Mouse (Mus musculus): ENCODE results near the gene Adamts20. TPM values are rescaled to one million over a fixed set of nuclear protein-coding genes. Genes with fewer than 3 reads are reported as not detected.

Adamts20 gene
- 2.1 TPM in 2 replicates for total RNA-seq (2012; rRNA removed)
- 1 to 10 TPM in 1 of 2 experiments, not detected in 1; 3.6 TPM for polyA plus RNA-seq (2012; ENCODE audit: insufficient read depth in 1 of 2, insufficient read length in 2 of 2, low read depth in 1 of 2, low replicate concordance in 2 of 2, missing spikeins in 1 of 2)

DNA sequence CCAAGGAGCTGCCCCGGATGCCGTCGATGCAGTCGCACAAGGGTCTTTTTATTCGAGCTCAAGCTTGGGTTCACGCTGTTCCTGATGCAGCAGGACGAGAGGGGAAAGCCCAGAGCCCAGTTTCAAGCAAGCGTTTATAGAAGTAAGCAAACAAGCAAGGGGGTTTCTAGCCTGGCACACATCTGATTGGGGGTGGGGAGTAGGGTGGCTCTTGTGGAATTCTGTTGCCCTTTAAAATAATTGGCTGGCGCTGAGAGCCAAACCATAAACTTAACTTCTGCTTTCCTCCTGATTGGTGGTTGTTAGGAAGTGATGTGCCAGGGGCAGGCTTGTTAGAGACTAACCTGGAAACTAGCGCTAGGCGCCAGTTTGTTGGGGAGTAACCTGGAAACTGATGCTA lies at the start of gene Adamts20:
TSS of gene Adamts20 (minus strand) at position 101 of the 400 bp plus-strand sequence.
- Histone ChIP-seq H3K79me2 (ENCODE audit: control insufficient read depth, insufficient read depth, low read length, poor library complexity) (no peaks in the 10 kb centered on the region), H3K27ac (ENCODE audit: control insufficient read depth, low read depth, low read length) (no peak within 1 kb of the TSS), H3K36me3 (ENCODE audit: control insufficient read depth in 1 of 2, insufficient read depth in 2 of 2, low read length in 2 of 2) (no peaks in the 10 kb centered on the region), H3K27me3 (ENCODE audit: control insufficient read depth in 1 of 2, insufficient read depth in 2 of 2, low read length in 2 of 2) (peaks cover 0 to 3% of the 10 kb centered on the region in 2 experiments; a peak in 3 of 4 replicates), H3K4me1 (ENCODE audit: control insufficient read depth in 1 of 2, insufficient read depth in 2 of 2, low read length in 2 of 2) (peaks cover 0 to 2% of the 10 kb centered on the region in 2 experiments; a peak in 1 of 4 replicates), H3K9me3 (replicated peaks; ENCODE audit: insufficient read depth, low read length) (no peaks in the 10 kb centered on the region), H3K4me3 (ENCODE audit: control insufficient read depth in 1 of 2, insufficient read depth in 1 of 2, low read depth in 2 of 2, low read length in 2 of 2) (no peak within 1 kb of the TSS), H3K9ac (ENCODE audit: control insufficient read depth, low read depth, low read length, poor library complexity, severe bottlenecking) (no peak within 1 kb of the TSS)
- DNase-seq (ENCODE audit: low read depth, low spot score): no peak
- TF ChIP-seq MXI1 (IDR thresholded peaks at IDR 0.05; ENCODE audit: low read depth, low read length) (no peak), E2F4 (IDR thresholded peaks at IDR 0.05; ENCODE audit: borderline replicate concordance, low read depth, low read length) (no peak), MAX (IDR thresholded peaks at IDR 0.05; ENCODE audit: low read length) (no peak), POLR2AphosphoS2 (IDR thresholded peaks at IDR 0.05; ENCODE audit: low read length) (no peak), JUND (IDR thresholded peaks at IDR 0.05; ENCODE audit: low read depth, low read length) (no peak), TBP (IDR thresholded peaks at IDR 0.05; ENCODE audit: low read depth, low read length) (no peak), ZC3H11A (IDR thresholded peaks at IDR 0.05; ENCODE audit: low read depth, low read length) (no peak), MEF2A (IDR thresholded peaks at IDR 0.05; ENCODE audit: extremely low read depth, insufficient replicate concordance, low read depth, low read length, poor library complexity, severe bottlenecking) (no peak), TAL1 (IDR thresholded peaks at IDR 0.05; ENCODE audit: low read length) (no peak), MAZ (IDR thresholded peaks at IDR 0.05; ENCODE audit: low read depth, low read length) (no peak), USF1 (IDR thresholded peaks at IDR 0.05; ENCODE audit: low read depth, low read length) (no peak), RCOR1 (IDR thresholded peaks at IDR 0.05; ENCODE audit: low read depth, low read length) (no peak), ETS1 (IDR thresholded peaks at IDR 0.05; ENCODE audit: low read depth, low read length) (no peak), SIN3A (IDR thresholded peaks at IDR 0.05; ENCODE audit: low read length) (no peak)

DNA sequence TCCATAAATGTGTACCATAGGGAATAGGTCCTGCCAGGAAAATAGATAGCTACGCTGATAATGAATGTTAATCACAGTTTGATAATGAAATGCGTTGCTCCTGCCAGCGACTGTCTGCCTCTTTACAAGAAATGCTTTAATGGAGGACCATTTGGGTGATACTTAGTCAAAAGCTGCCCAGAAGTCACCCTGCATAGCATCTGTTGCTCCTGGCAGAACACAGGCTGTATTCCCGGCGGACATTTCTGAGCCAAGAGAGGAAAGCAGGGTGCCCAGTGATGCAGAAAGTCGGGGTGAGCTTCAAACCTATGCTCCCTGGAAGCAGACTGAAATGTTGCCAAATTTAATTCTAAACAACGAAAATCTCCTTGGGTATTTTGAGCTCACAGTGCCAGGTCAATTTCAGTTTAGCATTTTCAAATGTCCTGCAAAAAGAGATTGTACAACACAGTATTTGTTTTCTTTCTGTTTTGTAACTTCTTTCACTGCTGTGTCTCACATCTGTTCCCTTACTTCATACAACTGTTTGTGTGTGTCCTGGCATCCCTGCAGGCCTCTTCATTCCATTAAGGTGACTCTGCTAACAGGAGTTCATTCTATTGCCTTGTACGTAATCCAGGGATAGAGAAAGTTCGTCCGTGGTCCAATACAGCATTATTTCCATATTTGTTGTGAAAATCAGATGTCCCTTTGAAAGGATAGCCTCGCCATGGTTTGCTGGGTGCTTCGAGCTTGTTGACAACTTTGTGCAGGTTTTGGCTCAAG lies 38.4 kb upstream of the Adamts20 start:
- no peak overlapping the region for H3K27ac ChIP-seq (ENCODE audit: control insufficient read depth, low read depth, low read length)
- H3K9me3 ChIP-seq (replicated peaks; ENCODE audit: insufficient read depth, low read length): no peaks in the 10 kb centered on the region
- TF ChIP-seq USF1 (IDR thresholded peaks at IDR 0.05; ENCODE audit: low read depth, low read length): no peak
- no peak for TF ChIP-seq RCOR1 (IDR thresholded peaks at IDR 0.05; ENCODE audit: low read depth, low read length)
- no peak for TF ChIP-seq CTCF (IDR thresholded peaks at IDR 0.05 in 2 of 3, conservative IDR thresholded peaks at IDR 0.05 in 1 of 3; ENCODE audit: control insufficient read depth in 1 of 3, insufficient read depth in 1 of 3, low read depth in 2 of 3, low read length in 3 of 3, poor library complexity in 1 of 3, severe bottlenecking in 1 of 3)
- no peak for TF ChIP-seq SMC3 (IDR thresholded peaks at IDR 0.05; ENCODE audit: low read depth, low read length)
- TF ChIP-seq POLR2AphosphoS5 (IDR thresholded peaks at IDR 0.05; ENCODE audit: borderline replicate concordance, low read depth, low read length): no peak
- no peak for TF ChIP-seq ZNF384 (IDR thresholded peaks at IDR 0.05; ENCODE audit: low read depth, low read length)
- no peak for TF ChIP-seq MXI1 (IDR thresholded peaks at IDR 0.05; ENCODE audit: low read depth, low read length)
- TF ChIP-seq MYB (IDR thresholded peaks at IDR 0.05; ENCODE audit: low read depth, low read length): no peak
- TF ChIP-seq ETS1 (IDR thresholded peaks at IDR 0.05; ENCODE audit: low read depth, low read length): no peak
- no peak for TF ChIP-seq ZMIZ1 (IDR thresholded peaks at IDR 0.05; ENCODE audit: low read depth, low read length)
- no peak for TF ChIP-seq POLR2AphosphoS2 (IDR thresholded peaks at IDR 0.05; ENCODE audit: low read length)
- TF ChIP-seq MYC (IDR thresholded peaks at IDR 0.05; ENCODE audit: low read depth, low read length): no peak
- no peak for TF ChIP-seq USF2 (IDR thresholded peaks at IDR 0.05; ENCODE audit: borderline replicate concordance in 1 of 2, insufficient read depth in 1 of 2, low read depth in 1 of 2, low read length in 2 of 2)
- no peak for TF ChIP-seq MAZ (IDR thresholded peaks at IDR 0.05; ENCODE audit: low read depth, low read length)
- no peak for TF ChIP-seq ELF1 (IDR thresholded peaks at IDR 0.05; ENCODE audit: low read depth, low read length)
- no peak for TF ChIP-seq SIN3A (IDR thresholded peaks at IDR 0.05; ENCODE audit: low read length)
- TF ChIP-seq EP300 (IDR thresholded peaks at IDR 0.05; ENCODE audit: low read depth in 1 of 2, low read length in 2 of 2): no peak
- no peak for TF ChIP-seq MAFK (IDR thresholded peaks at IDR 0.05; ENCODE audit: borderline replicate concordance, low read depth, low read length)
- TF ChIP-seq GATA1 (IDR thresholded peaks at IDR 0.05; ENCODE audit: low read depth, low read length): no peak
- H3K4me3 ChIP-seq (ENCODE audit: control insufficient read depth in 1 of 2, insufficient read depth in 1 of 2, low read depth in 2 of 2, low read length in 2 of 2): no peak overlapping the region
- peaks cover 3 to 7% of the 10 kb centered on the region in 2 experiments; a peak in 3 of 4 replicates for H3K4me1 ChIP-seq (ENCODE audit: control insufficient read depth in 1 of 2, insufficient read depth in 2 of 2, low read length in 2 of 2)
- H3K36me3 ChIP-seq (ENCODE audit: control insufficient read depth in 1 of 2, insufficient read depth in 2 of 2, low read length in 2 of 2): no peaks in the 10 kb centered on the region
- no peaks in the 10 kb centered on the region for H3K27me3 ChIP-seq (ENCODE audit: control insufficient read depth in 1 of 2, insufficient read depth in 2 of 2, low read length in 2 of 2)
- H3K79me2 ChIP-seq (ENCODE audit: control insufficient read depth, insufficient read depth, low read length, poor library complexity): no peaks in the 10 kb centered on the region
- no peak overlapping the region for H3K9ac ChIP-seq (ENCODE audit: control insufficient read depth, low read depth, low read length, poor library complexity, severe bottlenecking)
- DNase-seq (ENCODE audit: low read depth, low spot score): no peak

Measured in MEL (cell line).